Mouse (Mus musculus): ENCODE data around the gene Med12.

- TF ChIP-seq POLR2A (IDR thresholded peaks at IDR 0.05; ENCODE audit: control insufficient read depth, low read depth, low read length) (no peak), CTCF (IDR thresholded peaks at IDR 0.05; ENCODE audit: control insufficient read depth, insufficient read depth, insufficient replicate concordance, low read depth, low read length) (no peak)
These were observed 25.9 kb downstream of the Med12 start for GRCm38 (mm10) chrX:101299473-101300426.

Measured in testis, adult 2 months (tissue).